11 mouse cellular contexts compared by ENCODE assay signal in the genomic region with DNA sequence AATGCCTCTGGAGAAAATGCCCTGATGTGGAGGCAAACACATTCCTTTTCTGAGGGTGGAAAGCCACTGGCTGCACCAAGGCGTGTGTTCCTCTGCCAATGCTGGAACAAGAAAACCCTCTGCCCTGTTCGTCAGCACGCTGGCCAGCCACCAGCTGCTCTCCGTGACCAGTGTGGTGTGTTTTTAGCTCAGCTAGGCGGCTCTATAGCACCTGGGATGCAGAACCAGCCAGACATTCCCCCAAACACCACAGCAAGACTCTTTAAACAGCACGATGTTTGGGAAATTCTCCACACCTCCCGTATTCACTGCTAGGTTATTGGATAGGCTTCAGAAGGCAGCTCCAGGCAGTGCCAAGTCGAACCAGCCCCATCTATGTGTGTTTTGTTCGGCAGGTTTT. TPM values are rescaled to one million over a fixed set of nuclear protein-coding genes. Genes with fewer than 3 reads are reported as not detected.
DNase-seq lines count a peak whose midpoint lies in the region; ATAC-seq and TF ChIP-seq lines count a peak whose summit lies in the region.
"Had no signal": no experiment of that assay in that cellular context is flagged by ENCODE, and none has a peak within 500 bp of the region (broad histone marks: within the 10 kb centered on the region; RNA-seq: fewer than 3 reads in every experiment).

No protein-coding gene starts in this region.

- H3K27ac ChIP-seq in gastrocnemius, adult 2 months, result no peak overlapping the region
- H3K27ac ChIP-seq in midbrain, embryonic 15.5 days, result no peak overlapping the region
- H3K27ac ChIP-seq in lung, postnatal 0 days (ENCODE audit: low read length), result no peak overlapping the region
- H3K27ac ChIP-seq: embryonic facial prominence, embryonic 13.5 days; limb, embryonic 12.5 days; midbrain, embryonic 12.5 days had no signal

- peak; percentile 56 for DNase-seq in gastrocnemius, adult 2 months
- no peak for DNase-seq in gastrocnemius, adult 8-10 months (ENCODE audit: low spot score in 2 of 2)
- DNase-seq in left cerebral cortex, adult 8-10 months (ENCODE audit: low spot score in 2 of 2), result peak; percentile 10 to 68
- DNase-seq in left cerebral cortex, postnatal 10 days (ENCODE audit: extremely low spot score in 1 of 2, low spot score in 2 of 2), result no peak
- DNase-seq in kidney, adult 18-20 months, result peak; percentile 58
- peak; percentile 11 to 29 for DNase-seq in right cerebral cortex, adult 2 months (ENCODE audit: low spot score in 2 of 2)
- no peak for DNase-seq in lung, postnatal 0 days (ENCODE audit: low spot score)

- WGBS in midbrain, embryonic 15.5 days, result 78% methylated on average over 9 of the region's 9 CpGs
- 54% methylated on average over 9 of the region's 9 CpGs for WGBS in lung, postnatal 0 days

- no peaks in the 10 kb centered on the region for H3K36me3 ChIP-seq in midbrain, embryonic 15.5 days (replicated peaks)
- no peaks in the 10 kb centered on the region for H3K36me3 ChIP-seq in lung, postnatal 0 days (ENCODE audit: insufficient read depth, low read length)
- H3K36me3 ChIP-seq: embryonic facial prominence, embryonic 13.5 days; limb, embryonic 12.5 days; midbrain, embryonic 12.5 days had no signal

- TF ChIP-seq EP300 in lung, postnatal 0 days (IDR thresholded peaks at IDR 0.05), result no peak

- no peak overlapping the region for H3K9ac ChIP-seq in midbrain, embryonic 15.5 days
- H3K9ac ChIP-seq in lung, postnatal 0 days (replicated peaks; ENCODE audit: low read depth), result no peak overlapping the region
- H3K9ac ChIP-seq: embryonic facial prominence, embryonic 13.5 days; limb, embryonic 12.5 days; midbrain, embryonic 12.5 days had no signal

- TF ChIP-seq CTCF in gastrocnemius, adult 2 months (IDR thresholded peaks at IDR 0.05), result no peak
- TF ChIP-seq CTCF in lung, postnatal 0 days (IDR thresholded peaks at IDR 0.05), result no peak

- no peaks in the 10 kb centered on the region for H3K9me3 ChIP-seq in midbrain, embryonic 15.5 days
- no peaks in the 10 kb centered on the region for H3K9me3 ChIP-seq in lung, postnatal 0 days (ENCODE audit: low read length)
- H3K9me3 ChIP-seq: embryonic facial prominence, embryonic 13.5 days; limb, embryonic 12.5 days; midbrain, embryonic 12.5 days had no signal

- ATAC-seq in midbrain, embryonic 15.5 days (replicated peaks), result no peak
- ATAC-seq in lung, postnatal 0 days, result no peak

- no peaks in the 10 kb centered on the region for H3K4me1 ChIP-seq in midbrain, embryonic 15.5 days
- no peaks in the 10 kb centered on the region for H3K4me1 ChIP-seq in lung, postnatal 0 days (ENCODE audit: insufficient read depth, low read depth, low read length)
- H3K4me1 ChIP-seq: limb, embryonic 12.5 days; midbrain, embryonic 12.5 days had no signal

- intact Hi-C loops in gastrocnemius, adult 2 months (cut with DNase I), result no loop called here
- intact Hi-C loops in left cerebral cortex, postnatal 10 days (cut with DNase I), result no loop called here

- H3K27me3 ChIP-seq in midbrain, embryonic 15.5 days (replicated peaks), result no peaks in the 10 kb centered on the region
- no peaks in the 10 kb centered on the region for H3K27me3 ChIP-seq in lung, postnatal 0 days (replicated peaks; ENCODE audit: insufficient read depth, low read length)
- H3K27me3 ChIP-seq: embryonic facial prominence, embryonic 13.5 days; limb, embryonic 12.5 days had no signal

- no peak overlapping the region for H3K4me2 ChIP-seq in midbrain, embryonic 15.5 days
- H3K4me2 ChIP-seq in lung, postnatal 0 days (replicated peaks; ENCODE audit: low read depth, low read length), result no peak overlapping the region
- H3K4me2 ChIP-seq: embryonic facial prominence, embryonic 13.5 days; limb, embryonic 12.5 days; midbrain, embryonic 12.5 days had no signal

- peak overlapping the region; percentile 40; the same call in 1 of the 2 replicates for H3K4me3 ChIP-seq in gastrocnemius, adult 2 months
- H3K4me3 ChIP-seq in midbrain, embryonic 15.5 days, result no peak overlapping the region
- no peak overlapping the region for H3K4me3 ChIP-seq in lung, postnatal 0 days (ENCODE audit: low read depth, low read length)
- H3K4me3 ChIP-seq: embryonic facial prominence, embryonic 13.5 days; limb, embryonic 12.5 days; midbrain, embryonic 12.5 days had no signal

RNA-seq across cellular contexts. Expression of a gene that starts 25.7 kb away (rescaled TPM):
- 10 to 100 TPM; 63.6 to 92.5 TPM for total RNA-seq in gastrocnemius, adult 2 months (2021)
- total RNA-seq in gastrocnemius, adult 8-10 months (2022), result 10 to 100 TPM; 34.1 to 69.3 (median 46.6) TPM
- 10 to 100 TPM; 29.9 to 40.8 (median 32.6) TPM for total RNA-seq in left cerebral cortex, adult 8-10 months (2022)
- 10 to 100 TPM; 53.8 to 54.4 TPM for total RNA-seq in left cerebral cortex, postnatal 10 days (2021)
- polyA plus RNA-seq in midbrain, embryonic 15.5 days (2015; fragmentation: Nextera tagmentation; extraction: Ambion mirVana), result 57.9 and 63.4 TPM in 2 replicates
- polyA plus RNA-seq in lung, postnatal 0 days (2015; fragmentation: Nextera tagmentation; extraction: Ambion mirVana), result 756 and 780 TPM in 2 replicates

Comparison
In these comparisons a context has a peak if more than half of its experiments do, and no peak if none do; other contexts are left out.
1. DNase-seq: peak in gastrocnemius, adult 2 months (single experiment), left cerebral cortex, adult 8-10 months (2 of 2), kidney, adult 18-20 months (single experiment) and right cerebral cortex, adult 2 months (2 of 2); none in gastrocnemius, adult 8-10 months (0 of 2), left cerebral cortex, postnatal 10 days (0 of 2) and lung, postnatal 0 days (single experiment).